Mouse (Mus musculus) NIH3T3 (cell line): ENCODE results near the gene Acbd4.

ENCODE experiments used
- DNase-seq: peaks from one replicate; pipeline ENCODE4 v3.0.0-alpha.2; 2012; ENCODE audit warnings: low read depth

The Acbd4 gene

GRCm38 (mm10) chr11:103114270-103114943 lies 12.9 kb downstream of the Acbd4 start:
- peak; percentile 46 for DNase-seq

GRCm38 (mm10) chr11:103115163-103116007 lies 13.9 kb downstream of the Acbd4 start:
- peak; percentile 89 for DNase-seq

GRCm38 (mm10) chr11:103116008-103116818 lies 14.7 kb downstream of the Acbd4 start, which contains the start of gene Hexim1:
Gene Hexim1, plus strand, starts transcription at chr11:103116231.
- peak; percentile 100 for DNase-seq

- peak; percentile 87 for DNase-seq
Measured at GRCm38 (mm10) chr11:103116959-103117590, 15.6 kb downstream of the Acbd4 start.

GRCm38 (mm10) chr11:103117591-103118009 lies 16.1 kb downstream of the Acbd4 start:
- peak; percentile 62 for DNase-seq

GRCm38 (mm10) chr11:103118866-103119265 lies 17.4 kb downstream of the Acbd4 start:
- no peak for DNase-seq

GRCm38 (mm10) chr11:103119609-103120008 lies 18.1 kb downstream of the Acbd4 start:
- peak; percentile 56 for DNase-seq

GRCm38 (mm10) chr11:103120315-103120714 lies 18.8 kb downstream of the Acbd4 start:
- no peak for DNase-seq

GRCm38 (mm10) chr11:103131701-103132575 lies 30.5 kb downstream of the Acbd4 start, which contains the start of gene Hexim2:
Gene Hexim2, plus strand, starts transcription at chr11:103132429.
- peak; percentile 78 for DNase-seq

GRCm38 (mm10) chr11:103132576-103133455 lies 31.3 kb downstream of the Acbd4 start:
- DNase-seq, result peak; percentile 100

- peak; percentile 43 for DNase-seq
Measured at GRCm38 (mm10) chr11:103133456-103134185, 32.1 kb downstream of the Acbd4 start.

GRCm38 (mm10) chr11:103134221-103134620 lies 32.7 kb downstream of the Acbd4 start:
- DNase-seq, result peak; percentile 93

GRCm38 (mm10) chr11:103136039-103136577 lies 34.6 kb downstream of the Acbd4 start:
- no peak for DNase-seq

- peak; percentile 67 for DNase-seq
Measured at GRCm38 (mm10) chr11:103139951-103140762, 38.7 kb downstream of the Acbd4 start.

- peak; percentile 74 for DNase-seq
Measured at GRCm38 (mm10) chr11:103140763-103141100, 39.2 kb downstream of the Acbd4 start.

- peak; percentile 90 for DNase-seq
Measured at GRCm38 (mm10) chr11:103141101-103141943, 39.8 kb downstream of the Acbd4 start.

GRCm38 (mm10) chr11:103141944-103142255 lies 40.4 kb downstream of the Acbd4 start:
- DNase-seq, result peak; percentile 36
